Mouse (Mus musculus) midbrain, postnatal 0 days (tissue): Measurements from ENCODE around the gene Pax3. TPM values are rescaled to one million over a fixed set of nuclear protein-coding genes. Genes with fewer than 3 reads are reported as not detected.

Experiments used
- ATAC-seq: fragments of 200-750 bp; cut with Nextera tagmentation; 2 replicates; pipeline ENCODE4 v1.8.0; 2017; ENCODE audit warnings: moderate number of reproducible peaks, mild to moderate bottlenecking, moderate TSS enrichment, moderate library complexity; ENCODE audit not compliant: low FRiP score
- DNase-seq: peaks from one replicate; pipeline ENCODE4 v3.0.0-alpha.2; 2015; ENCODE audit warnings: low spot score
- H3K27ac ChIP-seq: fragments of 300-500 bp; sonication (generic); 2 replicates; pipeline ENCODE4 v1.5.1; 2014; ENCODE audit warnings: low read depth, mild to moderate bottlenecking, low read length, mixed read lengths
- H3K27me3 ChIP-seq: fragments of 300-500 bp; sonication (generic); 2 replicates; pipeline ENCODE4 v1.6.1; 2014; ENCODE audit warnings: low read length, control low read depth, mixed read lengths; ENCODE audit not compliant: insufficient read depth
- H3K36me3 ChIP-seq: fragments of 300-500 bp; sonication (generic); 2 replicates; pipeline ENCODE4 v1.6.1; 2014; ENCODE audit warnings: low read length, control low read depth, mixed read lengths; ENCODE audit not compliant: insufficient read depth
- H3K4me1 ChIP-seq: fragments of 300-500 bp; sonication (generic); 2 replicates; pipeline ENCODE4 v1.6.1; 2014; ENCODE audit warnings: mild to moderate bottlenecking, control low read depth, antibody characterized with exemption, low read length, mixed read lengths; ENCODE audit not compliant: insufficient read depth
- H3K4me2 ChIP-seq: fragments of 300-500 bp; sonication (generic); 2 replicates; pipeline ENCODE4 v1.6.1; 2014; ENCODE audit warnings: low read depth, mild to moderate bottlenecking, low read length, mixed read lengths; ENCODE audit not compliant: poor library complexity, severe bottlenecking
- H3K4me3 ChIP-seq: fragments of 300-500 bp; sonication (generic); 2 replicates; pipeline ENCODE4 v1.5.1; 2014; ENCODE audit warnings: low read depth, mild to moderate bottlenecking, low read length, moderate library complexity
- H3K9ac ChIP-seq: fragments of 300-500 bp; sonication (generic); replicated peaks from 2 replicates; pipeline ENCODE4 v1.6.1; 2014; ENCODE audit warnings: mild to moderate bottlenecking, low read length, moderate library complexity, mixed read lengths; ENCODE audit not compliant: poor library complexity, severe bottlenecking
- H3K9me3 ChIP-seq: fragments of 300-500 bp; sonication (generic); 2 replicates; pipeline ENCODE4 v1.6.1; 2016; ENCODE audit warnings: low read length, control low read depth
- CTCF ChIP-seq: IDR thresholded peaks from 2 replicates; pipeline ENCODE4 v1.5.1; 2016; ENCODE audit warnings: antibody characterized with exemption, mild to moderate bottlenecking
- WGBS: fragments of 180-500 bp; shearing (Covaris S2); extraction: QIAGEN DNeasy Blood & Tissue Kit; methylation state at CpG from one replicate; pipeline ENCODE4 v1.1.7; 2014; 5-methylcytosine and 5-hydroxymethylcytosine counted together
- polyA plus RNA-seq: library from polyadenylated mRNA; unstranded; fragments of >200 nt; fragmentation: Nextera tagmentation; extraction: Ambion mirVana; gene quantifications from 2 replicates; pipeline ENCODE4 v1.2.1, GENCODE M21; 2015
- total RNA-seq: library from RNA; depleted of rRNA; stranded (reverse); fragments of >200 nt; gene quantifications from 2 replicates; pipeline ENCODE4 v1.2.3, GENCODE M21; 2014

The Pax3 gene
- total and polyA plus RNA-seq, 2 experiments from 2014 or later = 4.5 to 5.8 TPM

DNA sequence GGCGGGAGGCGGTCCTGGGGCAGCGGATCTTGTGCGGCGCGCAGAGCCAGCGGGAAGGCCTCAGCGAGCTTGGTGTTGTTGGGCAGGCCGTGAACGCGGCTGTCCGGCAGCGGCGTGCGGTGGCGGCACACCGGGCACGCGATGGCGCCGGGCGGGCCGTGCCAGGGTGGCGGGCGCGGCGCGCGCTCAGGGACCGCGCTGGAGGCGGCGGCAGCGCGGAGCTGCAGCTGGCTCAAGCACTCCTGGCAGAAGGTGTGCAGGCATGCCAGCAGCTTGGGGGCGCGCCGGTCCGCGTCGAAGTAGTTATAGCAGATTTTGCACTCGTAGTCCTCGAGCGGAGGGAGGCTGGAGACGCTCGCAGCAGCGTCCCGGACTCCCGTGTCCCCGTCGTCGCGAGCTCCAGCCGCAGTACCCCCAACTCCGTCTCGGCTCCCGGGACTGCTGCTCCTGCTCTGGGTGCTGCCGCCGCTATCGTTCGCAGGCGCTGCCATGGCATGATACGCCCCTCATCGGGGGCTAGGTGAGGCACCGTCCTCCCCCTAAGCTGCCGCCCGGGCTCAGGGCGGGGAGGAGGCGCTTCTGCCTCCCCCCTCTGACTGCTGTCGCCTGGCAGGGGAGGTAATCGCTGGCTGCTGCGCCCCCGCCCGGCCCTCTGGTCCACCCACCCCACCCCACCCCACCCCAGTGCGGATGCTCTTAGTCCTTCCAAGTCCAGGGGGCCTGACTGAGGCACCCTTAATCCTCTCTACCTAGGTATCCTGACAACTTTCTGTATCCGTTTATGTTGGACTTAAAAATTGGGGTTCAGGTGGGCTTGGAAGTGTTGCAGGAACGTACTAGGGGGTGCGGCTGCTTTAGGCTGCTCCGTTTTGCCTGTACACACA, 20.5 kb upstream of the Pax3 start:
- H3K9me3 ChIP-seq = no peaks in the 10 kb centered on the region
- H3K4me1 ChIP-seq = no peaks in the 10 kb centered on the region; the same call in 1 of the 2 replicates
- peak overlapping the region; percentile 69 for H3K9ac ChIP-seq
- peak overlapping the region; percentile 91 for H3K4me2 ChIP-seq
- WGBS = under 1% methylated on average over 52 of the region's 79 CpGs
- no peaks in the 10 kb centered on the region for H3K36me3 ChIP-seq
- H3K4me3 ChIP-seq = peak overlapping the region; percentile 69
- DNase-seq = peak; percentile 64
- TF ChIP-seq CTCF = peak; percentile 57
- no peak overlapping the region for H3K27ac ChIP-seq
- peaks cover 53% of the 10 kb centered on the region for H3K27me3 ChIP-seq
- peak; percentile 81 for ATAC-seq

DNA sequence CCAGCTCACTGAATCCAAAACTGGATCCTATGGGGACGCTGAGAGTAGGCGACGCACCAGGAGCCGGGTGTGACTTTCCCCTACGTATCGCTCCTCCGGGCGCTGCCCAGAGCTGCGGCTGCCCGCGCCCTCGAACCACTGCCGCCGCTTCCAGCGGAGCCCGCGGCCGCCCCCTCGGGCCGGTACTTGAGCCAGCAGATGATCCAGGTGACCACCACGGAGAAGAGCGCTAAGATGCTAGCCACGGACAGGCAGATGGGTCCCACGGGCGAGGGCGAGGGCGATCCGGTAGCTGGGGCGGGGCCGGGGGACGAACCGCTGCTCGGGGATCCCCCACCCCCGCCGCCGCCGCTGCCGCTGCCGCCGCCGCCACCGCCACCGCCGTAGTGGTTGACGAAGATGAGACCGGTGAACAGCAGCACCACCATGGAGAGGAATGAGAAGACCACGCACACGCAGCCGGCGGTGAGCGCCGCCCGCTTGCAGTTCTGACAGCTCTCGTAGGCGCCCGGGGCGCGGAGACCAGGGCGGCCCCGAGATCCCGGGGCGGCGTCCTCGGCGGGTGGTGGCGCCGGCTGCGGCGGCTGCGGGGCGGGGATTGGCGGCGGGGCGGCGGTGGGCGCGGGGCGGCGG, 19.7 kb upstream of the Pax3 start:
- H3K9me3 ChIP-seq = no peaks in the 10 kb centered on the region
- peak; percentile 76; the same call in 1 of the 2 replicates for ATAC-seq
- H3K27me3 ChIP-seq = peaks cover 61% of the 10 kb centered on the region
- TF ChIP-seq CTCF = no peak
- H3K4me2 ChIP-seq = peak overlapping the region; percentile 91
- H3K27ac ChIP-seq = no peak overlapping the region
- no peaks in the 10 kb centered on the region for H3K36me3 ChIP-seq
- peak; percentile 40 for DNase-seq
- WGBS = under 1% methylated on average over 30 of the region's 79 CpGs
- H3K4me3 ChIP-seq = peak overlapping the region; percentile 69
- H3K9ac ChIP-seq = peak overlapping the region; percentile 69
- no peaks in the 10 kb centered on the region; the same call in 1 of the 2 replicates for H3K4me1 ChIP-seq

DNA sequence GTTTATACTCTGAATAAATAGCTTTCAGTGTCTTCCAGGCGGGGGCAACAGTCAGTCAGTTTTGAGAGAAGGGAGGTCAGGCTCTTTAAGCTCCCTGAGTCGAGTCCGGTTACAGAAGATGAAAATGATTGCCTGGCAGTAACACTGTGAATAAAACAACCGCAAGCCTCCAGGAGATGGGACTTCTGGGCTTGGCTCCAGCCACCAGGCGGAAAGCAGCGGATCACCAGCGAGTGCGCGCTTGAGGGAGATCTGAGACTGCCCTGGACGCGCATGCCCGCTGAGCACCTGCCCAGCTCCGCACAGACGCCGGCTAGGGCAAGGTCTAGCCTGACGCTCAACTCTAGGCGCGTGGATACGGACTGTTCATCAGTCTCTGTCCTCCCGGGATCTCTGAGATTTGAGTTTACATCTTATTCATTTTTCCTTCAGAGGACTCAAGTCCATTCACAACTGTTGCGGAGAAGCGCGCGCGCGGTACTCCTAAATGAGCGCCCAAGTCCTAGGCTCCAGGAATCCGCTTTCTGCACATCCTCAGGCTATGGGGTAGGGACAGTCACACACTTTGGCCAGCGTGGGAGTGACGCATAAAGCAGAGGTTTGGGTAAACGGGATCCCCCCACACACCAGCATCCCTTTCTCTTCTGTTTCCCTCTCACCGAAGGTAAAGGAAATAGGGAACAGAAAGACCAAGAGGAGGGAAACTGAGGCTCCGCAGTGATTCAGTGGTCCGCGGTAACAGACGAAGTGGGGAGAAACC, 19.0 kb upstream of the Pax3 start:
- H3K27me3 ChIP-seq = peaks cover 65% of the 10 kb centered on the region
- H3K36me3 ChIP-seq = no peaks in the 10 kb centered on the region
- ATAC-seq = 0 out of 2 replicates have a peak, but pooled peaks have one; percentile 44
- H3K4me2 ChIP-seq = peak overlapping the region; percentile 91
- H3K4me3 ChIP-seq = peak overlapping the region; percentile 69
- H3K9ac ChIP-seq = no peak overlapping the region
- H3K27ac ChIP-seq = no peak overlapping the region
- no peaks in the 10 kb centered on the region; the same call in 1 of the 2 replicates for H3K4me1 ChIP-seq
- DNase-seq = peak; percentile 76
- peak; percentile 34 for TF ChIP-seq CTCF
- H3K9me3 ChIP-seq = no peaks in the 10 kb centered on the region
- WGBS = under 1% methylated on average over 36 of the region's 36 CpGs

DNA sequence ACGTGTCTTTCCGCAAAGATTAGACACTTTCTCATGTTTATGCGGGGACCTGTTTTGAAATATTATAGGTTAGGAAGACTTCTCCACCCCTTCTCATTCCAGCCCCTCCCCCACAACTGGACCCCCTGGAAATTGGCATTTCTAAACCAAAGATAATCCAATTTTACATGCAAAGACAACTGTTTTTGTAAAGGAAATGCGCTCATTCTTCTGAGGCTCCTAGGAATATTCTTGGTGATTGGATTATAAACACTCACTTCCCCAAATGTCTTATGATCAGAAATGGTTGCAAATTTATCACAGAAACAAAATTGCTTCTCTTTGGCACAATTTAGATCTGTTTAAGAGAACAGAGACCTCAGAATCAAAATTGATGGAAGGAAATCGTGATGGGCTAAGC, 14.1 kb upstream of the Pax3 start:
- Histone ChIP-seq H3K27ac (no peak overlapping the region), H3K4me2 (no peak overlapping the region), H3K36me3 (no peaks in the 10 kb centered on the region), H3K9me3 (no peaks in the 10 kb centered on the region), H3K4me3 (no peak overlapping the region), H3K4me1 (no peaks in the 10 kb centered on the region), H3K9ac (no peak overlapping the region), H3K27me3 (peaks cover 68% of the 10 kb centered on the region)
- ATAC-seq (no peak), DNase-seq (no peak)
- 5% methylated on average over 5 of the region's 5 CpGs for WGBS
- TF ChIP-seq CTCF = no peak

DNA sequence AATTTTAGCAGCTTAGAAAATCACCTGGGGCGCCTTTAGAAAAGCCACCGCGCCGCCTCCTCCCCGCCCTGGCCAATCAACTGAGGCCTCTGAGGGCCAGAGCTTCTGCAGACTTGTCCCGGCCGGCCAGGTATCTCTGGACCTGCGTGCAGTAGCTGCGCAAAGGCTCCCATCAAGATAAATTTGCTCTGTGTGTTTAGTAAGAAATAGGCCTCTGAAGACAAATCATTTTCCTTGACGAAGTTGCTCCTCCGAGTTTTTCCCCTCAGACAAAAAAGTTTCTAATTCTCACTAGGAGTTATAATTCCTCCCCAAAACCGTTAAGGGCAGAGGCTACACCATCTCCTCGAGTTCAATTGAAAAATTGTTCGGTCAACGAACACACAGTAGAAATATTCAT, 13.6 kb upstream of the Pax3 start:
- no peak overlapping the region for H3K4me3 ChIP-seq
- TF ChIP-seq CTCF = no peak
- DNase-seq (no peak), ATAC-seq (no peak)
- no peak overlapping the region for H3K9ac ChIP-seq
- H3K27me3 ChIP-seq = peaks cover 71% of the 10 kb centered on the region
- 1% methylated on average over 15 of the region's 15 CpGs for WGBS
- no peaks in the 10 kb centered on the region for H3K9me3 ChIP-seq
- no peaks in the 10 kb centered on the region for H3K36me3 ChIP-seq
- no peak overlapping the region for H3K4me2 ChIP-seq
- no peak overlapping the region for H3K27ac ChIP-seq
- H3K4me1 ChIP-seq = no peaks in the 10 kb centered on the region
